Mouse (Mus musculus): ENCODE results near the gene 3110040M04Rik. TPM values are rescaled to one million over a fixed set of nuclear protein-coding genes. Genes with fewer than 3 reads are reported as not detected.
"Not testable (repeated sequence)": the region's sequence is repeated elsewhere in the genome, so short reads cannot be mapped to it uniquely, and the experiment has no call there.

3110040M04Rik gene
- total RNA-seq (2021) = not detected

DNA sequence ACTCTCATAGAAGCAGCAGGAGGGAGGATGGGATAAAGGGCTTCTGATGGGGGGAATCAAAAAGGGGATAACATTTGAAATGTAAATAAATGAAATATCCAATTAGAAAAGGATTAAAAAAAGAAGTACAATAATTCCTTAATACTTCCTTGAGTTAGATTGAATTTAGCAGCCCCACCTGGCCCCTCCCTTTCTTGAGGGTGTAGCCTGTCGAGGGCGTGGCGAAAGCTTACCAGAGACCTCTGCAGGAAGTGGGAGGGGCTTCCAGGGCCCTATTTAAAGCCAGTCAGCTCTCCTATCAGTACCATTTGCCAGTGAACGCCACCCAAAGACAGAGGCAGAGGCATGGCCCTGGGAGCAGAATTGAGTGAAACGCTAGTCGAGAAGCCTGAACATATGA, at the start of gene 3110040M04Rik:
3110040M04Rik (plus strand) TSS at position 304 of the 400 bp plus-strand sequence.
- DNase-seq (ENCODE audit: low spot score in 2 of 2); intact Hi-C loops (cut with DNase I): not testable (repeated sequence)

DNA sequence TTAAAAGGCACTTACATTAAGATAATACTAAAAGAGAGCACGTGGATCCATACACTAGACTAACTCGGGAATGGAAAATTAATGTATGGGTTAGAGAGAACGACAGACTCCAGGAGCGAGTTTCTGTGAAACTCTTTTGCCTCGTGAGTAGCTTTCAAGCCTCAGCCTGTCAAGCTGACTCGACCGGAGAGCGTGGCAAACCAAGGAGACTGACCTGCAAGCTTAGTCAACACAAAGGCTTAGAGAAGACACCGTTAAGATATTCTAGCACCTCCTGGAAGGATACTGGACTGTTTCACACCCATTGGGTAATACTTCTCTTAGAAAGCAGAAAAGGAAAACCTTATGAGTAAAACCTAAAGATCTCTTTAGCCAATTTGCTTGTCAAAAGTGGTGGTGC, 49.8 kb upstream of the 3110040M04Rik start:
- DNase-seq (ENCODE audit: low spot score in 2 of 2); intact Hi-C loops (cut with DNase I): not testable (repeated sequence)

DNA sequence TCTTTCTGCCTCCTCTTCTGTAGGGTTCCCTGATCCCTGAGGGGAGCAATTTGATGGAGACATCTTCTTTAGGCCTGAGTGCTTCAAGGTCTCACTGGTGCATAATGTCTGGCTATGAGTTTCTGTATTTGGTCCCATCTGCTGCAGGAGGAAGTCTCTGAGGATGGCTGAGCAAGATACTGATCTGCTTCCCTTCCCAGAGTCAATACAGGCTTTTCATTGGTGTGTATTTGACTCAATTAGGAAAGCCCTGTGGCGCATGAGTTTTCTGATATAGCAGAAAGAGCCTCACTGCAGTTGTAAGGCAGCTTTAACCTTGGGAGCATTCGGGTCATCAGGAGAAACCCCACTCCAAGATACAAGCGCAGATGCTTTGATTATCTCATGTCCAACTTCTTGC, 47.8 kb upstream of the 3110040M04Rik start:
- intact Hi-C loops (cut with DNase I) = no loop called here
- no peak for DNase-seq (ENCODE audit: low spot score in 2 of 2)

DNA sequence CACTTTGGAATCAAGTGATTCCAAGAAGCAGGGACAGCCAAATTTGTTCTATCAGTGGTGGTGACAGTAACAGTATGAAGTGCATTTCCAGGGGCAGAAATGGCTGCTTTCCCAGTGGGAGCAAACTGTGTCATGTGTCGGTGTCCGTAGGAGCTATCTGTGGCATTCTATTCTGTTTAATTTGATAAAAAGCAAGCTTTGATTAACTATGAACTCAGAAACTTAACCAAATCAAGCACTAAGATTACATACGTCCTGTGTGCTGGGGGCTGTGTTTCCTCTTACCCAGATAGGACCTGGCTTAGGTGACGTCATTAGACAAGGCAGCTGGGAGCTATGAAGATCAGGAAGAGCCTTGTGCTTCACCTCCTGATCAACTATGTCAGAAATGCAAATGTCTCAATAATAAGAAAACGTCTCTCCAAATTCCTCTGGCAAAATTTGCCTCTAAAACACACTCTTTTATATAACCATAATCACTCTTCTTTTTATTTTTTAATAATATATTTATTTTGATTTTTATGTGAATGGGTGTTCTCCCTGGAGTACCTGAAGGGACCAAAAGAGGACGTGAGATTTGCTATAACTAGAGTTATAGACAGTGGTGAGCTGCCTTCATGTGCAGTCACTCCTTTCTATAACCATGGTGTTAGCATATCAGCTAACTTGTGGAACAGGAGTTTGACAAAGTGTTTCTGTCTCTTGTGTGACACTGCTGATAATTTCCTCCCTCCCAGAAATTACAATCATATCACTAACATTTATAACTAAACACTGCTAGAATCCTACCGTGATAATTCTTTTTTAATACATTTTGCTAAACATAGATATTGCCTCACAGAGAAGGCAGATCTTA, 46.9 kb upstream of the 3110040M04Rik start:
- intact Hi-C loops (cut with DNase I) = no loop called here

DNA sequence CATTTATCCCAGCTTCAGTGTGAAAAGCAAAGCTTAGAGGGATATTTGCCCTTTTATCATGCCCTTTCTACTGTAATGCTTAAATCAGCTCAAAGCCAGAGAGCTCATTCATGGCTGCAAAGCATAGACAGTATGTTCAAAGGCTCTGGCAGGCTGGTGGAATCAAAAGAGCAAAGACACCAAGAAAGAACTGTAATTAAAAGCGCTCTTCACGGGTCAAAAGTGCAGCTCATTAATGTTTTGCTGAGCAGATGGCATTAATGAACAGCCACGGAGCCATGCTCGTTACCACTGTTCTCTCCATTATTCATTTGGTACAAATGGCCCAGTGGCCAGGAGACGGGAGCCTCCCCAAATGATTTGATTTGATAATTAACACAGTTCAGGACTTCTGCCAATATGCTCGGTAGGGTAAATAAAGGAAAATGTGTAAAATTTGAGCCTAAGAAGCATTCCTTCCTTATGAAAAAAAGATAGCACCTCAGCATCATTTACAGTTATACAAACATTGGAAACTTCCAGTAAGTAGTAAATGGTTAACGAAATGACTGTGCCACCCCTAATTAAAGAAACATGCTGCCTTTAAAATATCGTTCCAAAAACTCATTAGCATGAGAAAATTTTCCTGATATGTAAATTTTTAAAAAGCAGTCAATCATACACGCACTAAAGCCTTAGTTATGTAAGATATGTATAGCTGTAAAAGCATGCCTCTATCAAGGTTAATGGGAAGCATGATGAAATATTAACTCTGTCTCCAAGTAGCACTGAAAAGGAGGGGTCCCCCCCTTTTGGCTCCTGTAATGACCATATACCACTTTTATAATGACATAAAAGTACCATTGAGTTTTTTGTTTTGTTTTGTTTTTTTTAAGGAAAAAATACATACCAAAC, 45.7 kb upstream of the 3110040M04Rik start:
- DNase-seq (ENCODE audit: low spot score in 2 of 2) = no peak
- intact Hi-C loops (cut with DNase I) = no loop called here

More for the DNA sequence above, 46.9 kb upstream of the 3110040M04Rik start:
- DNase-seq (ENCODE audit: low spot score in 2 of 2) = no peak

DNA sequence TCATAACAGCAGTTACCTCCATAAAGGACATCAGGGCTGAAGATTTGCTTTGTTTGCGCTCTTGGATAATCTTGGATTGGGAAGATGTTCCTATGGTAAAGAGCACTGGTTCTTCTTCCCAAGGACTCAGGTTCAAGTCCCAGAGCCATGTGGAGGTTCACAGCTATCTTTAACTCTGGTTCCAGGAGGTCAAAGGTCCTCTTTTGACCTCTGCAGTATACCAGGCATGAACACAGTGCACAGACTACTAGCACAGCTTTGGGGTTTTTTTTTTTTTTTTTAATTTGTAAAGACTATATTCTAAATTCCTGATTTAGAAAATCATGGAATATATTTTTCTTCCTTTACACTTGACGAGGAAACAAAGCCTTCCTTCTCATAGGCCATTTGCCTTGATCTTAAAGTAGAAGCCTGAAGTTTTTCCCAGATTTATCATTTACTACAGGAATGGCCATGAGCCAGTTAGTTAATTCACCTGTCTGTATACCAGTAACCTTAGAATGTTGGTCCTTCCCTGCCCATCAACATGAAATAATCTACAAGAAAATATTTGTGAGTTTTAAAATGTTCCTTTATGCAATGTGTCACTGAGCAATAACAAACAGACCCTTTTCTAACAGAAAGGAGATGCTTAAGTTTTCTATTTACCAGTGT, 44.9 kb upstream of the 3110040M04Rik start:
- intact Hi-C loops (cut with DNase I) = no loop called here
- no peak for DNase-seq (ENCODE audit: low spot score in 2 of 2)

DNA sequence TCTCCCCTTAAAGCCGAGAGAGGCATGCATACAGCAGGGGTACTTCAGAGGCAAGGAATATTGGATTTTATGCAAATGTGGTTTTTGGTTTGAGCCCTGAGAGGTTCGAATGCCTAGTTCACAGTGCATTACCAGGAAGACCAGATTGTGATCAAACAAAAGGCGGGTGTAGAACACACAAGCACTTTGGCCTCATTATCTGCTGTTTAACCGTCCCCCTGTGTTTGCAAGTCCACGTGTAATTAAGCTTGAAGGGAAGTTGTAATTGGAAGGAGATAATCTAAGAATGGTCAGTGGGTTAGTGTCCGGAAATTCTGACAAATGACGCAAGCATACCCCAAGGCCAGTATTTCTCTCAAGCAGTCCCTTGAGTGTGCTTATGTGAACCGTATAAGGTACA, 37.9 kb upstream of the 3110040M04Rik start:
- intact Hi-C loops (cut with DNase I) = loop anchor here (10.0 kb wide), 1 partner anchor 179 kb away; the partner anchor contains the start of gene Ivns1abp
- DNase-seq (ENCODE audit: low spot score in 2 of 2) = no peak

DNA sequence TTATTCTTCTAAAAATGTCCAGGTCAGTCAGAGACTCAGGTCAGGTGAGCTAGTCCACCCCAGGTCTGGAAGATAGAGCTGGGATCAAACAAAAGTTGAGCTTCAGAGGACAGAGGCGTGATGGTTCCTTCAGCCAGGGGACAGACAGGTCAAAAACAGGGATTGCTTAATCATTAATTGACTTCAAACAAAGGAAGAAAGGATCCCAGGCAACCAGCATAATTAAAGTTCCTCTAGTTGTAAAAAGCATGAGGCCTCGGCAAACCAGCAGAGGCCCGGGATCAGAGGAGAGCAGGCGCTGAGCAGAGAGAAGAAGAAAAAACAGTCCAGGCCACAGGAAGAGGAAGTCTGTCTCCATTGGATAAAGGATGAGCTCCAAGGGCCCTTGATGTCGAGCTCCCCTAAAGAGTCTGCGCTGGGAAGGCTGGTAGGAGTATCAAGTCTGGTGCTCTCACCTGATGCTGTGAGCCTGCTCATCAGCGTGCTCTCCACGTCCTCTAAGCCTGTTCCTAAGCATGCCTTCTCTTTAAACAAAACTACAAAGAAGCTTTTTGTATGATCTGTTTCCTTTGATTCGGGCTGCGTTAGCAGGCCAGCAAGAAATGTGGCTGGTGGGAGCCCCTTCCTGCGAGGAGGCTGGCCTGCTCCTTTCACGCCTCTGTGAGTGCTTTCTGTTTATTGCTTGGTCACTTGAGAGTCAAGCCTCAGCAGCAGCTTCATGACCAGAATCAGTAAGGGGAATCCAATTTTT, 36.4 kb upstream of the 3110040M04Rik start:
- intact Hi-C loops (cut with DNase I) = loop anchor here (10.0 kb wide), 1 partner anchor 177 kb away; the partner anchor contains the start of gene Ivns1abp
- no peak for DNase-seq (ENCODE audit: low spot score in 2 of 2)

DNA sequence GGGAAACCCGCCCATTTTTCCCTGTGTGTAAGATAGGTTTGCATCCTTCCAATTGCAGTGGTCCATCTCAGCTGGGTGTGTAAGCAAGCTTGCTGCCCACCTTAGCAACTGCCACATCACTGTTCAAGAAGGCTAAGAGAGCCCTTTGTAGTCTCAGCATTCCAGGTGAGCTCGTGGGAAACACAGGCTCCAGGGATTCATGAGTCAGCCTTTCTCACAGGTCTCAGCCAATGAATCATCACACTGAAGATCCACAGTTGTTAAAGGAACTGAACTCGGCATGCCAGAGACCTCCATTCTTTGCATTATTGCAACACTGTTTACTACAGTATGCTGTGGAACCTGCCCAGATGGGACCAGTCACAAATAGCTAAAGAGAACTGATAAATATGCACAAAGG, 35.3 kb upstream of the 3110040M04Rik start:
- intact Hi-C loops (cut with DNase I) = loop anchor here (10.0 kb wide), 1 partner anchor 176 kb away; the partner anchor contains the start of gene Ivns1abp
- no peak for DNase-seq (ENCODE audit: low spot score in 2 of 2)

DNA sequence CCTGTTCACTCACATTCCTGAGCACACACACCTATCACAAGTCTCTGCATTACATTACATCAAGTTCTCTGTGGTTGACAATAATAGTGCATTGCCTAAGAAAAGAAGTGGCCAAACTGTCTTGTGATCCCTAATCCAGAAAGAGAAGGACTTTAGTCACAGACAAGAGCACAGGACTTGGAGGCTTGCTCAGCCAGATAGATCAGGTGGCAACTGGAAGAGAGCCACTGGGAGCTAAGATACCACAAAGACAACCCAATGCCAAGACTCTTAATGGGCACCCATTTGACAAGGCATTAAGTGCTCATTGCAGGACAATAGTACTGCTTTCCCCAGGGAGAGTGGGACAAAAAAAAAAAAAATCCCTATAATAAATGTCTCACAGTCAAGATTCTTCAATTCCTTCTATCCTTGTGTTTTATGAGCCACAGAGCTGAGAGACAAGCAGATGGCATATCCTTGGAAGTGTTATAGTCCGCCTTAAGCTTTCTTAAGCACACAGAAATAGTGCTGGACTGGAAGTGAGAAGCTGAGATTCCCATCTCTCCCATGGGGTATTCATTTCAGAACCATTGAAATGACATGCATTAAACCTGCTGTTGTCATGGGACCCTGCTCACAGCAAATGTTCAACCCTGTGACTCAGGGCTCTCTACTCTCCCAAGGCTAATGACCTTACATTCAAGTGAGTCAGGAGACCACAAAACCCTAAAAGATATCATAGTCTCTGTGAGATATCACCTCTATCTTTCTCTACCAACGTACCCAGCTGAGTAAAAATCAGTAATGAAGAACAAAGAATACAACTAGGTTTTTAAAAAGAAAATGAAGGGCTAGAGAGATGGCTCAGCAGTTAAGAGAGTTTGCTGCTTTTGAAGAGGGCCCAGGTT, 32.1 kb upstream of the 3110040M04Rik start:
- no peak for DNase-seq (ENCODE audit: low spot score in 2 of 2)
- intact Hi-C loops (cut with DNase I) = loop anchor here (10.0 kb wide), 1 partner anchor 87 kb away; no protein-coding TSS in a partner anchor

DNA sequence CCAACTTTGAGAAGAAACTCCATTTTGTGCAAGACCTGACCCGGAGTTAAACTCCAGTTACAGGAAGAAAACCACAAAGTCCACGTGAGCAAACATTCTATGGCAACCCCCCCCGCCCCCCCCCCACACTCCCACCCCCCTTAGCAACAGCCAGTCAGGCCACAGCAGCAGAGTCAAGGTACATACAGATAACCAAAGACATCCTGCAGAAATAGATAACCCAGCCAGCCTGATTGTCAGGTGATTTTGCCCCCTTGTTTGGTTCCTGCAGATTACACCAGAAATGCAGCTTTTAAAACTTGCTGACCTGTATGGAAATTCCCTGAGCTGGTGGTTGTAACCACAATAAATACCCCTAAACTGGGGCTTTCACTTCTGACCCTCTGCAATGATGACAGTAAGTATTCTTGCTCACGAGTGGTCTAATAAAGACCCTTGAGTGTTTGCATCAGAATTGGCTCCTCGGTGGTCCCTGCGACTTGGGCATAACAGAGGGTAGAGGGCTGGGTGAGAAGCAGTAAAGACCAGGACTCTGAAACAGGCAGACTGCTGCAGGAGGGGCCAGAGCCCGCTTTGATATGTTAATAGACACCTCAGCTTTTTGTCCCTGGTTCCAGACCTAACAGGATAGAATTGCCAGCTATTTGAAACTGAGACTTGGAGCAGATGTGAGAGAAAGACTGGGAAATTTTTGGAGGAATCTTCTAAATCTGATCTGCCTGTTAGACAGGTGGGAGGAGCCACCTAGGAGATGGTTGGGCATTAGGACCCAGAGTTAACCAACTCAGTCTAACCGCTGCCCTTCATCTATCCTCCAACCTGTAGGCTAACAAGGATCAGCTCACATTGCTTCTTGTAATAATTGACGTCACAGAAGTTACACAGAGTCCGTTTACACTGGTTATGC, 26.6 kb upstream of the 3110040M04Rik start:
- intact Hi-C loops (cut with DNase I) = loop anchor here (10.0 kb wide), 1 partner anchor 92 kb away; no protein-coding TSS in a partner anchor
- DNase-seq (ENCODE audit: low spot score in 2 of 2) = no peak

DNA sequence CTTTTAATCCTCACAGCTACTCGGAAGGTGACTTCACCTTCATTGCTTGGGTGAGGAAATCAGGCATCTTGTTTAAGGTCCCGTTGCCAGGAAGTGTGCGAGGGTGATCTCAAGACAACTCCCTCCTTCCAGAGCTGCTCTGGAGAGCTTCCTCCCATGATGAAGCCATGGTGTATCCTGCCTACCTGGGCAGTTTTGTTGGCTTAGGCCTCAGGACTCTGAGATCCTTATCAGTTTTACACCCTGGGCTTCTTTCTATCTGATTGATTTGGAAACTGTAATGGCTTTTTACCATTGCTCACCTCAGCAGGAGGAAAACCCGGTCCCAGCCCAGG, 26.0 kb upstream of the 3110040M04Rik start:
- intact Hi-C loops (cut with DNase I) = loop anchor here (10.0 kb wide), 1 partner anchor 93 kb away; no protein-coding TSS in a partner anchor

DNA sequence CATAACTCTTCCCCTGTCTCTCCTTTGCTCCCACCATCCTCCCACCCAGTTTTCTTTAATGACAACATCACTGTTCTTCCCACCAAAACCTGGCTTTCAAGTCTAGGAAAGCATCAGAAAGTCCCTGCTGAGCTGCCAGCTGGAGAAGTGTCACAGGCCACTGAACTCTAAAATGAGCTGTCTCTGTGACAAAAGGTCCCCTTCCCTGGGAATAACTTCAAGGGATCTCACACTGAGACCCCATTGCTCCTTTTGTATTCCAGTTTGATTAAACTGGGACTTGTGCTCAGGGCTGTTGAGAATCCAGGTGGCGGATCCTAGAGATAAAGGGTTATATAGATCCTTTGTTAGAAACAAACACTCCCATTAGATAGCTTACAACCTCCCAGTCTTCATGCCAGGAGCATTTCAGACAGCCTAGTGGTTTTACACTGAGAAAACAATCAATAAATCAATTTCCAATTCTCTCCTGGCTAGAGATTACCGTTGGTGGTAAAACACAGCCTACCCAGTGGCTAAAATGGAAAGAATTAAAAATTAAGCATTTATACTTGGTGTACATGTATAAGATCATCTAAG, 25.3 kb upstream of the 3110040M04Rik start:
- intact Hi-C loops (cut with DNase I) = loop anchor here (10.0 kb wide), 1 partner anchor 94 kb away; no protein-coding TSS in a partner anchor
- no peak for DNase-seq (ENCODE audit: low spot score in 2 of 2)

More for the DNA sequence above, 26.0 kb upstream of the 3110040M04Rik start:
- DNase-seq (ENCODE audit: low spot score in 2 of 2) = no peak

DNA sequence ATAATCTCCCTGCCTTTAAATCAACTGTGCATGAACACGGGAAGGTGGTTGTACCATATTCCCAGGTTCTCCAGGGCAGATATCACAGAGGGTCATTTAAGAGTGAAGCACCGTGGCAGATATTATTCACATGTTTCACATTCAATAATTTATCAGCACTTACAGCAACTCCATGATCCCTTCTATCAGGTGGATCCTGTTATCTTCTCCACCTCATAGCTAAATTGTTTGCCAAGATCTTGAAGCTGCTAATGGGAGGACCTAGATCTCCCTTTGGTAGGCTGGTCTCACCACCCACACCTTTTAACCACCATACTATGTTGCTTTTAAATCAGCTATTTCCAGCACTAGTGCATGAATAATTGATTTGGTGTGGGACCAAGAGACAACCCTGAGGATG, 23.8 kb upstream of the 3110040M04Rik start:
- DNase-seq (ENCODE audit: low spot score in 2 of 2) = no peak
- intact Hi-C loops (cut with DNase I) = no loop called here

DNA sequence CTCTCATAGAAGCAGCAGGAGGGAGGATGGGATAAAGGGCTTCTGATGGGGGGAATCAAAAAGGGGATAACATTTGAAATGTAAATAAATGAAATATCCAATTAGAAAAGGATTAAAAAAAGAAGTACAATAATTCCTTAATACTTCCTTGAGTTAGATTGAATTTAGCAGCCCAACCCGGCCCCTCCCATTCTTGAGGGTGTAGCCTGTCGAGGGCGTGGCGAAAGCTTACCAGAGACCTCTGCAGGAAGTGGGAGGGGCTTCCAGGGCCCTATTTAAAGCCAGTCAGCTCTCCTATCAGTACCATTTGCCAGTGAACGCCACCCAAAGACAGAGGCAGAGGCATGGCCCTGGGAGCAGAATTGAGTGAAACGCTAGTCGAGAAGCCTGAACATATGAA, 21.7 kb upstream of the 3110040M04Rik start, which contains the start of gene Gm47985:
Gm47985 (plus strand) TSS at position 272 of the 400 bp plus-strand sequence.
- DNase-seq (ENCODE audit: low spot score in 2 of 2); intact Hi-C loops (cut with DNase I): not testable (repeated sequence)

DNA sequence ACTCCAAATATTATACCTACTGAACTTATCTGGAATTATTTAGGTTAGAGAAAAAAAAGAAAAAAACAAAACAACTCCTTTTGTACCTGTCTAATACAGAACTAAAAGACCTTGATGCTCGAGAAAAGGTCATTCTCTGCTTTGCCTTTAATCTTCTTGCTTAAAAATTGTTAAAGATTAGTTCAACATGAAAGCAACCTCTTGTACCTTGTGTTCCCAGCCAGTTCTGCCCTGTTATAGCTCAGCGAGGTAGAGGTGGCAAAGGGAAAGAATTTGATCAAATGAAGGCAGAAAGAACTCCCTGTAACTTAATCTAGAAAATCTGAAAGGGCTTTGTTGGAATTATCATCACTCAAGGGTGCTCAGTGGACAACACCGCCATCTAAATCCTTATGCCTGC, 17.7 kb upstream of the 3110040M04Rik start:
- DNase-seq (ENCODE audit: low spot score in 2 of 2); intact Hi-C loops (cut with DNase I): not testable (repeated sequence)

Data from left cerebral cortex, postnatal 36 days (tissue).